Mouse (Mus musculus): ENCODE measurements around the gene Itga2.

DNA sequence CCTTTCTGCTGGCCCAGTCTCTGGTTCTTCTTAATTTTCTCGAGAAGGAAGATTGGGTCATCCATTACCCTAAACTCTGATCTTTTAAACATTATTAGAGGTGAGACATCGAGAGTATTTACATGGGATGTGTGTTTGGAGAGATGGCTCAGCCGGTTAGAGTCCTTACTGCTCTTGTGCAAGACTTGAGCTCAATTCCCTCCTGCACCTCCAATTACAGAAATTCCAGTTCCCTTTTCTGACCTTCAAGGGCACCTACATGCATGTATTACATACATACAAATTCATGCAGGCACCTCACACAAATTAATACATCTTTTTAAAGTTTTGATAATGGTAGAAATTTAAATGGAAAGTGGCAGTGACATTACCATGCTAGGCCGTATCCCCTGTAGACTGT lies 91.4 kb downstream of the Itga2 start:
- TF ChIP-seq CTCF (IDR thresholded peaks at IDR 0.05; ENCODE audit: control insufficient read depth, insufficient read depth, low read length) (no peak), POLR2A (IDR thresholded peaks at IDR 0.05; ENCODE audit: borderline replicate concordance, control insufficient read depth, low read depth, low read length) (no peak)

All from bone marrow, adult 2 months (tissue).